Mouse (Mus musculus): ENCODE data around the gene Heg1.
A peak's percentile ranks its signal among the peaks of the same experiment; 100 is the strongest.

Heg1 gene

DNA sequence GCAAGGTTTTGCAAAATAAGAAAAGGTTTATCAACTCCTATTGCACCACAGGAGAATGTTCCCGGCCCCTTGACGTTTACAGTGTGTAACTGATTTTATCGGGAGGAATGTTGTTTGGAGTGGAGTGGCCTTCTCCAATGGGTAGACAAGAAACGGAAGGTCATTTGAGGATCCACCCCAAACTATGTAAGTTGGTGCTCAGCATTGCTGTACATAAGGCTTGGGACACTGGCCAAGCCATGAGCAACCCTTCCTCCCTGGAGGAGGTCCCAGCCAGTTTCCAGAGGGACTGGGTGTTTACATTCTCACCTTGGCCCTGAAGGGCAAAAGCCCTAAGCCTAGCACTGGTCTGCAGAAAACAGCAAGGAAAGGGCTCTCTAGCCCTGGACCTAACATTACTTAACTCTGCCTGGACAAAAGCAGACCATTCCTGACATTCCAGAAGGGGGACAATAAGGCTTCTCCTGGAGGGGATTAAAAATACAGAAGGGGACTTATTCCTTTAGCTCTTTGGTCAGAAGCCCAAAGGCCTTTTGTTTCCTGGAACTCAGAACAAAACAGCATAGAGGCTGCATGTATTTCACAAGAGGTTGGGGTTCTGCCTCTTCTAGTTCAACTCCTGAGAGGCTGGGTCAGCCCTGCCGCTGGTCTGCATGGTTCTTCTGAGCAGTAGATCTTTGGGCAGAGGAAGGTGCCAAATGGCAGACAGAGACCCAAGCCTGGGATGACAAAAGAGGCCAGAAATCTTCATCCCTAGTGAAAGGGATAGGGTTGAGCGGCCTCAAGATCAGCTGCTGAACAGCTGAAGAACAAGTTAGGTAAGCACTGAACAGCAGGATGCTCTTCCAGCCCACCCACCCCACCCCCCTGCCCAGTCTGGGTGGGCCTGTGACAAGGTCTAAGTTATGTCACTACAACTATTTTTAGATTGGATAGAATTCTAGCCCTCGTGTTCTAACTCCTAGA is 7.5 kb upstream of the Heg1 start:
- DNase-seq (ENCODE audit: low read depth, low spot score) = no peak

GRCm38 (mm10) chr16:33677313-33677690 is 6.9 kb upstream of the Heg1 start:
- DNase-seq (ENCODE audit: low read depth, low spot score) = no peak

DNA sequence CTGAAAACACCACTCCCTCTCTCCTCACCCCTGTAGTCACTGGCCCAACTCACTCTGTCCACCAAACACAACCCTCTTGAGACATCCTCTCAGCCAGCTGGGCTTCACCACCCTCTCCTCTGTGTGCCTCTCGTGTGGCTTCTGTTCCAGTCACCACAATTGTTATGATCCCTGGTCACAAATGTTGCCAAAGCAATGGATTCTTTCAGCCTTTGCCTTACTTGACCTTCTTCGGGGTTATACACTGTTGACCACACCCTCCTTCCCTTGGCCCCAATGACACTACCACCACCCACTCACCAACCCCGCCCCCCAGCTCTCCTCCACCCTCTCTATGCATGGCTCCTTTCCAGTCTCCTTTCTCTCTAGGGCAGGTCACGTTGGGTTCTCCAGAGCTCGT is 6.3 kb upstream of the Heg1 start:
- no peak for DNase-seq (ENCODE audit: low read depth, low spot score)

DNA sequence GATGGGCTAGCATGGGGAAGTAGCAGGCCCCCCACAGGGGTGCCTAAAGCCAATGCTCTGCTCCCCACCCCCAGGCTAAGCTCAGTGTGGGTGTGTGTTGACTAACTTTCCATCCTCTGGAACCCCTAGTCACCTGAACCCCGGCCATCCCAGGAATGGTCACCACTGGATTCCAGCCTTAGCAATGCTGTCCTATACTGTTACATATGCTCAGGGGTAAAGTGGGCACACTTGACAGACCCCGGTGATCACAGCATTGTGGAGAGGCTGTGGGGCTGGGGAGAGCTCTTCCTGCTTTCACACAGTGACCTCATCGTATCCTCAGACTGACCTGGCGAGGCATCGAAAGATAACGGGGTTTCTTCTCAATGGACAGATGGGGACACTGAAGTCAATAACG is 3.9 kb upstream of the Heg1 start:
- no peak for DNase-seq (ENCODE audit: low read depth, low spot score)

DNA sequence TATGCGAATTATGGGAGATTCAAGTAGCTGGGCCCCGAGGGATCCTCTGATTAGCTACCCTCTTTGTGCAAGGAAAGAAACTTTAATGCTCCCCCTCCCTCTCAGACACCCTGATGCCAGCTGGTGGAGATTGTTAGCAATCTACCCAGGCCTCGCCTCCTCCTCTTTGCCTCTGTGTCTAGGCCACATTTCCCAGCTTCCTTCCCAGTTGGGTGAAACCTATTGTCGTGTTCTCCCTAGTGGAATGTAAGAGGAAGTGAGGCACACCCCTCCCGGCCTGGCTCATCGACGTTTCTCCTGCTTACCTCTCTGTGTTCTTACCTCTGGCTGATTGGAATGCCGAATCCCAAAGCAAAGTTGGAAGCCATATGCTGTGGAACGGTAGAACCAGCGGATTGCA is 3.4 kb upstream of the Heg1 start:
- peak; percentile 79 for DNase-seq (ENCODE audit: low read depth, low spot score)

DNA sequence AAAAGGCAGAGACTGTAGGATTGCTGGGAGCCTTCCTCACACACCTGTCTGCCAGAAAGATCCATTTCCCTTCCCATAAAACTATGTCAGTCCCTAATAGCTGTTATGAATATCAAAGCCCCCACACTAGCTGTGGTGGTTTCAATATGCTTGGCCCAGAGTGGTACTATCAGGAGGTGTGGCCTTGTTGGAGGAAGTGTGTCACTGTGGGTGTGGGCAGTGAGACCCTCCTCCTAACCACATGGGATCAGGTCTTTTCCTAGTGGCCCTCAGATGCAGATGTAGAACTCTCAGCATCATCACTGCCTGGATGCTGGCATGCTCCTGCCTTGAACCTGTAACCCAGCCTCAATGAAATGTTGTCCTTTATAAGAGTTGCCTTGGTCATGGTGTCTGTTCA is 2.5 kb upstream of the Heg1 start:
- DNase-seq (ENCODE audit: low read depth, low spot score) = no peak

- no peak for DNase-seq (ENCODE audit: low read depth, low spot score)
Measured at GRCm38 (mm10) chr16:33682651-33683050, 1.5 kb upstream of the Heg1 start.

DNA sequence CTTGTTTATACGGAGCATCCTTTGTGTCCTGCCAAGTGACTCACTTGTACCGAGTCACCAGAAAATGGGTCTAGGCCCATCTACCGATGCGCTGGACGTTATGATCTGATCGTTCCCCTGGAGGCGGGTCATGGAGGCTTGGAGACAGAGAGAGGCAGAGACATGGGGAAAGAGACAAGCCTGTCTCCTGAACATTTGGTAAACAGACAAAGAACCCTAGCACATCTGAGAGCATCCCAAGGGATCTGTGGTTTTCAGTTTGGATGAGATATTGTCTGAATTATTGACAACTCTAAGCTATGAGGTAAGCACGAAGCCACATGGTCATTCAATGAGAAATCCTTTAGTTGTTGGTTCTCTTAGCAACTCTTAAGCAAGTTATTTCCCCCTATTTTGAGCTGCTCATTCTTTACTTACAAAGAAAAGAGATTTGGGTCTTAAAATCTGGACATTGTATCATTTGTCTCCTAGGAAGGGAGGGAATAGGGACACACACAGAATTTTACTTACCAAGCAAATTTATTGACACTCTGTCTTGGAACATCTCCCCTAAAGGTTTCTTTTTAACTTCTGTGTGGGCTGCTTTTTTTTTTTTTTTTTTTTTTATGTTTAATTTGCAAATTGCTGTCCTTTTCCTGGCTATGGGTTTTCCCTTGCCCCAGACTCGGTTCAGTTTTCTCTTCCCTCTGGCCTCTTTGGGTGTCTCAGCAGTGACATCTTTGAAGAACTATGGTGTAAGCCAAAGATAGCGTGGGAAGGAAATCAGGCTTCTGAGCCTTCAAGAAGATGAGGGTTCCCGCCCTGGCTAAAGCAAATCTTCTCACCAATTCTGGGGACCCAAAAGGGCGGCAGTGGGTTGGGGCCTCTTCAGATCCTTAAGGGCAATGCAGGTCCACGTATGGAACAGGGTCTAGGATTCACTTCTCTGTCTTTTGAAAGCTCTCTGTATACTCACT is 686 bp upstream of the Heg1 start:
- DNase-seq (ENCODE audit: low read depth, low spot score) = peak; percentile 37

GRCm38 (mm10) chr16:33684703-33685701 is 832 bp downstream of the Heg1 start:
- peak; percentile 26 for DNase-seq (ENCODE audit: low read depth, low spot score)

- no peak for DNase-seq (ENCODE audit: low read depth, low spot score)
Measured at GRCm38 (mm10) chr16:33686056-33686455, 1.9 kb downstream of the Heg1 start.

DNA sequence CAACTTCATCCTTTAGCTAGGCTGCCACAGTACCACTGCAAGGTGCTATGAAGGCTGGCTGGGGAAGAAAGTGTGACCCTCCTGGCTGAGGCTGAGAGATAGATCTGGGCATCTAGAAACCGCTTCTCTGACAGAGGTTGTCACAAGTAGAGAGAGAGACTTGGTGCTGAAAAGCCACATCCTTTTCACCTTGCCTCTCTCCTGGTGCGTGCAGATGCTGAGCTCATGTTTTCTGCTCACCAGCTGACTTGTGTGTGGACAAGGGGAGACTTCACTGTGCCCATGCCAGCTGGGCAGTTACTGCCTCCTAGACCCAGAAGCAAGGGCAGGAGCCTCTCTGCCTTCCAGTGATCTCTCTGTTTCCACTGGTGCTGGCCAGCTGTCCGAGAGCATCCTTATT is 3.6 kb downstream of the Heg1 start:
- DNase-seq (ENCODE audit: low read depth, low spot score) = no peak

GRCm38 (mm10) chr16:33690975-33691747 is 7.0 kb downstream of the Heg1 start:
- no peak for DNase-seq (ENCODE audit: low read depth, low spot score)

DNA sequence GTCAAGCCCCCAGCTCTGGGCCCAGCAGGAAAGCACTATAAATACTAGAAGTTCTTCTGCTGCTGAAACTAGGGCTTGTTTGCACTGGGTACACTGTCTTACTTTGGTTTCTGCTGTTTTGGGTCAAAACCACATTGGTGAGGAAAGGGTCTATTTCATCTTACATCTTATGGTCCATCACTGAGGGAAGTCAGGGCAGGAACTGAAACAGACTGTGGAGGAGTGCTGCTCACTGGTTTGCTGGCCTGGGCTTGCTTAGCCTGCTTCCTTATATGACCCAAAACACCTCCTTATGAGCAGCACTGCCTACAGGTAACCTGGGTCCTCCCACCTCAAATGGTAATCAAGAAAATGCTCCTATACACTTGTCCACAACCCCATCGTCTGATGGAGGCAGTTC is 9.4 kb downstream of the Heg1 start:
- DNase-seq (ENCODE audit: low read depth, low spot score) = no peak

DNA sequence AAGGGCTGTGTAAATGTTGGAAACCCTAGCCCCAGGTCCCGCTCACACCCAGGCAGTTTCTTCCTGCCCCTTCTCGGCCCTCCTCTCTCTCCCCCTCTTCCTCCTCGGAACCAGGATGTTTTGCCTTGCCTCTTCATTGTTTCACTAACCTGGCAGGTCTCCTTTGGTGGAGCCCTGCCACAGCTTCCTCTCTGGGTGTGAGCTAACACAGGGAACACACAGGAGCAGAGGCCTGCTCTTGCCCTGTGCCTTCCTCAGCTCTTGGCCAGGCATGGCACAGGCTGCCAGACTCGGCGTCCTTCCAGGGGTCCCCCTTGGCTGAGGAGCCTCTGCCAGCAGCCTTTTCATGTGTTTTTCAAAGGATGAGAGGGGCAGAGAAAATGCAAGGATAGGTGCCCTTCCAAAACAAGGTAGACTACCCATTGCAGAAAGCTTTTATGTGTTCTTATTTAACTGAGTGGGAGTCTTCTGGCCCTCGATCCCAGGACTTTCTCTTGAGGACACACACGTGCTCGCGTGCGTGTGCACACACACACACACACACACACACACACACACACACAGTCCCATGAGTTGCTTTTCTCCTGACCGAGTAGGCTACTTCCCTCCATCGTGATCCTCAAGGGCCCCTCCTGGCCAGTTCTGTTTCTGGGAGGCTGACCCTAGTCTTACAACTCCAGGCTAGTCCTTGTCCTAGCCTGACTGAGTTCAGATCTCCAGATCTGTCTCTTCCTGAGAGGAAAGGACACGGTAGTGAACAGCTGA is 12.8 kb downstream of the Heg1 start:
- DNase-seq (ENCODE audit: low read depth, low spot score) = no peak

GRCm38 (mm10) chr16:33697576-33698276 is 13.6 kb downstream of the Heg1 start:
- DNase-seq (ENCODE audit: low read depth, low spot score) = no peak

GRCm38 (mm10) chr16:33698277-33698790 is 14.2 kb downstream of the Heg1 start:
- no peak for DNase-seq (ENCODE audit: low read depth, low spot score)

DNA sequence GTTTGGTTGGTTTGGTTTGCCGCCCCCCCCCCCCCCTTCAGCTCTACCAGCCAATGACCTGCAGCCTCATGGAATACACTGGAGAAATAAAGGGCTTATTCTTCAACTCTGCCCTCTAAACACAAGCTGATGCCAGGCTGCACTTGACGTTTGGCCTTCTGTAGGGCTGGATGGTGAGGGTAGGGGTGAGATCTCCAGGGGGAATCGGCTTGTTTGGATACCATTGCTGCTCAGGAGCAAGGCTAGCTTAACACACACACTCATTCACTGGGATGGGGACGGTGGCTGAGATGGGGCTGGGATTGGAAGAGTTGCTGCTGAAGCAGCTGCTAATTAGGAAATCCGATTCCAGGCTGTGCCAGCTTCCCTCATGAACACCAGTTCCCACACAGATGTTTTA is 16.4 kb downstream of the Heg1 start:
- no peak for DNase-seq (ENCODE audit: low read depth, low spot score)

GRCm38 (mm10) chr16:33701872-33702271 is 17.7 kb downstream of the Heg1 start:
- no peak for DNase-seq (ENCODE audit: low read depth, low spot score)

- no peak for DNase-seq (ENCODE audit: low read depth, low spot score)
Measured at GRCm38 (mm10) chr16:33704289-33704688, 20.1 kb downstream of the Heg1 start.

All from R1 (cell line).